Mouse (Mus musculus) hindbrain, embryonic 15.5 days (tissue): Measurements from ENCODE around the gene Cnih3. TPM values are rescaled to one million over a fixed set of nuclear protein-coding genes. Genes with fewer than 3 reads are reported as not detected.

ENCODE experiments used
- ATAC-seq: fragments of 200-750 bp; cut with Nextera tagmentation; 2 replicates; pipeline ENCODE4 v1.8.0; 2017; ENCODE audit warnings: low read depth, moderate number of reproducible peaks, moderate TSS enrichment; ENCODE audit not compliant: low FRiP score
- H3K27ac ChIP-seq: fragments of 300-500 bp; sonication (generic); replicated peaks from 2 replicates; pipeline ENCODE4 v1.5.1; 2015; ENCODE audit warnings: mild to moderate bottlenecking, inconsistent platforms
- H3K27me3 ChIP-seq: fragments of 300-500 bp; sonication (generic); 2 replicates; pipeline ENCODE4 v1.6.1; 2015; ENCODE audit warnings: control low read depth, inconsistent platforms
- H3K36me3 ChIP-seq: fragments of 300-500 bp; sonication (generic); 2 replicates; pipeline ENCODE4 v1.6.1; 2015; ENCODE audit warnings: control low read depth, inconsistent platforms
- H3K4me1 ChIP-seq: fragments of 300-500 bp; sonication (generic); replicated peaks from 2 replicates; pipeline ENCODE4 v1.6.1; 2015; ENCODE audit warnings: control low read depth, inconsistent platforms
- H3K4me2 ChIP-seq: fragments of 300-500 bp; sonication (generic); 2 replicates; pipeline ENCODE4 v1.6.1; 2015; ENCODE audit warnings: moderate library complexity, mild to moderate bottlenecking, inconsistent platforms
- H3K4me3 ChIP-seq: fragments of 300-500 bp; sonication (generic); 2 replicates; pipeline ENCODE4 v1.5.1; 2015; ENCODE audit warnings: mild to moderate bottlenecking, inconsistent platforms
- H3K9ac ChIP-seq: fragments of 300-500 bp; sonication (generic); 2 replicates; pipeline ENCODE4 v1.6.1; 2015; ENCODE audit warnings: inconsistent platforms
- H3K9me3 ChIP-seq: fragments of 300-500 bp; sonication (generic); 2 replicates; pipeline ENCODE4 v1.6.1; 2016; ENCODE audit warnings: control low read depth, inconsistent platforms
- WGBS: fragments of 180-500 bp; shearing (Covaris S2); methylation state at CpG from one replicate; pipeline ENCODE4 v1.1.7; 2015; 5-methylcytosine and 5-hydroxymethylcytosine counted together
- polyA plus RNA-seq: library from polyadenylated mRNA; unstranded; fragments of >200 nt; fragmentation: Nextera tagmentation; extraction: Ambion mirVana; gene quantifications from 2 replicates; pipeline ENCODE4 v1.2.1, GENCODE M21; 2015

The Cnih3 gene
- polyA plus RNA-seq: 13.3 and 14.1 TPM in 2 replicates

DNA sequence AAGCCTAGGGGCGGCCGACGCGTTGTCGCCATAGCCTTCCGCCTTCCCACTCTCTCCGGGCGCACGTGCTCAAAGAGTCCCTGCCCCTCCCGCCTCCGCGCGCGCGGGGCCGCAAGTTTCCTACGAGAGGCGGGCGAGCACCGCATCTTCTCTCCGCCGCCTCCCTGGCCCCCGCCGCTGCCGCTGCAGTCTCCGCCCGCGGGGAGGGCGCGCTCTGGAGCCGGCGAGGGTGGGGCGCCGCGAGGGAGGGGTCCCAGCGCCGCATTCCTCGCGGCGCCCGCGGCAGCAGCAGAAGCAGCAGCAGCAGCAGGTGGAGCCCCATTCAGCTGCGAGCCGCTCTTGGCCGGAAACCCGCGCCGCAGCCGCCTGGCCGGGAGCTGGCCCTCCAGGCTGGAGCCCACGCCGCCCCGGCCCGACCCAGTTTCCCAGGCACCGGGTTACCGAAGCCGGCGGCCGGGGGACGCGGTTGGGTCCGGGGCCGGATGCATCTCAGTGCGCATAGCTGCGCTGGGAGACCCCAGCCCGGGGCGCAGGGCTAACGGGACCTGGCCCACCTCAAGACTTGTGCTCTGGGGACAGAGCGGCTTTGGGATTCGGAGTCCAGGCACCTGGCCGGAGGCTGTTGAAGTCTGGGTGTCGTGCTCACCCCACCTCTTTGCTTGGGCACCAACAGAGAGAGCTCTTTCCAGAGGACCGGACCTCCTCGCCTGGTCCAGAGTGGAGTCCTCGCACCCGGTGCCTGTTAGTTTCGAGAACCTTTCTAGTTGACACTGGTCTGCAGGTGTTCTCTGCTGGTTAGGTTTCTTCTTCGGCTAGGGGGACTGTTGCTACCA, at the start of gene Cnih3:
Gene Cnih3, plus strand, starts transcription at position 262 of the 833 bp plus-strand sequence.
- Histone ChIP-seq H3K9ac (peak within 1 kb of the TSS; percentile 51), H3K27ac (no peak within 1 kb of the TSS), H3K36me3 (no peaks in the 10 kb centered on the region), H3K4me2 (peak within 1 kb of the TSS; percentile 99), H3K27me3 (peaks cover 27% of the 10 kb centered on the region), H3K4me3 (peak within 1 kb of the TSS; percentile 61), H3K4me1 (peaks cover 22% of the 10 kb centered on the region), H3K9me3 (no peaks in the 10 kb centered on the region)
- peak; percentile 71 for ATAC-seq
- whole genome bisulfite sequencing: under 1% methylated on average over 74 of the region's 78 CpGs

DNA sequence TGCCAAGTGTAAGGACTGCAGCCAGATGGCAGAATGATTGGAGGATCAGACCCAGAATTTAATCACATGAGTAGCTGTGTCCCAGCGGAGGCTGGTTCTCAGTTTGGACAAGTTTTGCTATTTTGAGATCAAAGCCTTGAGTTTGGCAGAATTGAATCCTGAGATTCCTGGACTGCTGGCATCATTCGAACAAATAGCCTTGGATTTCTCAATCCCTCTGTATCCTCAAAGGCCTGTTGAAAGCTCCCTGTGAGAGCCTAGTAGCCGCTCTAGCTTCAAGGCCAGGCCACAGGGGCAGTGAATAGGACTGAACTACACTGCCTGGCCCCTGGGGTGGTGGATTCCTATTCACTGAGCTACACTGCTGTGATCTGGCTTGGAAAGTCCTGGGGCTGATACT, 44.4 kb upstream of the Cnih3 start:
- H3K36me3 ChIP-seq: no peaks in the 10 kb centered on the region
- no peaks in the 10 kb centered on the region for H3K4me1 ChIP-seq
- H3K27ac ChIP-seq: no peak overlapping the region
- no peaks in the 10 kb centered on the region for H3K9me3 ChIP-seq
- no peak overlapping the region for H3K4me3 ChIP-seq
- H3K27me3 ChIP-seq: no peaks in the 10 kb centered on the region
- no peak for ATAC-seq
- 71% methylated on average over 3 of the region's 3 CpGs for WGBS
- no peak overlapping the region for H3K4me2 ChIP-seq
- H3K9ac ChIP-seq: no peak overlapping the region

DNA sequence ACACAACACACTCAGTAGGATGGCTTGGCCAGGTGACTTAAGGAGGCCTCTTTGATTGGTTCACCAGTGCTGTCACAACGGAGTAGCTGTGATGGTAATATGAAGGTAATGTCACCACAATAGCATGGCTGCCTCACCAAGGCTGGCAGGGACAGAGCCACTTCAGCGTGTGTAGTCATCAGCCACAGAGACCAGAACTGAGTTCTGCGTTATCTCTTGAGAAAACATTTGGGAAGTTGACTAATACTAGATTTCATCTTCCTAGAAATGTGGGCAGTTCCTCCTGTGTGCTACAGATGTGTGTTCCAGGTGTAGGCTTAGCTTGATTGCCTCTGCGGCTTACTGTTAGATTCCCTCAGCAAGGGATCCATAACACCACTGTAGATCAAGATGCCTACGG, 41.7 kb upstream of the Cnih3 start:
- WGBS: 86% methylated on average over 5 of the region's 5 CpGs
- no peak for ATAC-seq
- H3K36me3 ChIP-seq: no peaks in the 10 kb centered on the region
- H3K4me2 ChIP-seq: no peak overlapping the region
- H3K9me3 ChIP-seq: no peaks in the 10 kb centered on the region
- H3K27ac ChIP-seq: no peak overlapping the region
- no peak overlapping the region for H3K9ac ChIP-seq
- no peak overlapping the region for H3K4me3 ChIP-seq
- no peaks in the 10 kb centered on the region for H3K4me1 ChIP-seq
- H3K27me3 ChIP-seq: no peaks in the 10 kb centered on the region

DNA sequence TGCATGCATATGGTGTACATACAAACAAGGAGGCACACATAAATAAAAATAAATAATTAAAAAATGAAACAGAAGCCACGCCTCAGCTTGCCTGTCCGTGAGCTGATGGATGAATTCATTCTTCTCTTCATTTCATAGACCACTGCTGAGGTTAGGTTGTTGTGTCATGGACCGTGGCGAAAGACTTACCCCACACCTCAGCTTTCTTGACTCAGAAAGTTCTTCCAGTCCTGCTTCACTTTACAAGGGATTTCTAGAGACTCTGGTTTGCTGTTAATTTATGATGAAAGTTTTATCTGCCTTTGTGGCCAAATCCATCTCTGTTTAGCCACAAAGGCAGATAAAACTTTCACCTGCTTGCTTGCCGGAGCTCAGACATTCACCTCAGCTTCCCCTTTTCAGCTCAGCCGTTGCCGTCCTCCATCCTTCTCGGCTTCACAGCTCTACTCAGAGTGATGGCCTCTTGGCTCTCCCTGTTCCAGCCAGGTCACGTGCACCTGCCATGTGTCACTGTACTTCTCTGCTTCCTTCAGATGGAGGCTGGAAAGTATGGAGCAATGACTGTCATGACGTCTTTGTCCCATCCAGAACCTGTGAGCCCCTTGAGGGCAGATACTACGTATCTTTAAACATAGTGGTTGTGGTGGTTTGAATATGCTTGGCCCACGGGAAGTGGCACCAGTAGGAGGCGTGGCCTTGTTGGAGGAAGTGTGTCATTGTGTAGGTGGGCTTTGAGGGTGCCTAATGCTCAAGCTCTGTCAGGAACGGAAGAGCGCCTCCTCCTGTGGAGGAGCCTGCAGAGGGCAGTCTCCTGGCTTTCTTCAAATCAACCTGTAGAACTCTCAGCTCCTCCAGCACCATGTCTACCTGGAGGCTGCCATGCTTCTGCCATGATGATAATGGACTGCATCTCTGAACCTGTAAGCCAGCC, 40.0 kb upstream of the Cnih3 start:
- Histone ChIP-seq H3K4me2 (no peak overlapping the region), H3K27ac (no peak overlapping the region), H3K4me1 (no peaks in the 10 kb centered on the region), H3K36me3 (no peaks in the 10 kb centered on the region), H3K9me3 (no peaks in the 10 kb centered on the region), H3K9ac (no peak overlapping the region), H3K4me3 (no peak overlapping the region), H3K27me3 (no peaks in the 10 kb centered on the region)
- no peak for ATAC-seq
- 96% methylated on average over 15 of the region's 15 CpGs for WGBS

DNA sequence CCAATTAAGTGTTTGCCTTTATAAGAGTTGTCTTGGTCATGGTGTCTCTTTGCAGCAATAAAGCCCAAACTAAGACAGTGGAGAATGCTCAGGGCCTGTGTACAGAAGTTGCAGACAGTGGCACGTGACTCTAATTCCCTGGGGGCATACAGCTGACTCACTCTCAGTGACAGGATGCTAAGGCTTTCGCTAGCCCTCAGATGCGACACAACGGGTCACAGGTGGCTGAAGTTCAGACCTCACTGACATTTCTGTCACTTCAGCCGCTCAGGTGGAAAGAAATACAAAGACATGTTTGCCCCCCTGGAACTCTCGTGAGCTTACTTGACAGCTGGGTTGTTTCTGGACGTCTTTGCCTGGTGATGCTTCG, 39.4 kb upstream of the Cnih3 start:
- no peak overlapping the region for H3K4me3 ChIP-seq
- no peaks in the 10 kb centered on the region for H3K27me3 ChIP-seq
- H3K9ac ChIP-seq: no peak overlapping the region
- no peak overlapping the region for H3K4me2 ChIP-seq
- no peak for ATAC-seq
- WGBS: 86% methylated on average over 8 of the region's 8 CpGs
- no peaks in the 10 kb centered on the region for H3K4me1 ChIP-seq
- H3K27ac ChIP-seq: no peak overlapping the region
- no peaks in the 10 kb centered on the region for H3K36me3 ChIP-seq
- H3K9me3 ChIP-seq: no peaks in the 10 kb centered on the region

DNA sequence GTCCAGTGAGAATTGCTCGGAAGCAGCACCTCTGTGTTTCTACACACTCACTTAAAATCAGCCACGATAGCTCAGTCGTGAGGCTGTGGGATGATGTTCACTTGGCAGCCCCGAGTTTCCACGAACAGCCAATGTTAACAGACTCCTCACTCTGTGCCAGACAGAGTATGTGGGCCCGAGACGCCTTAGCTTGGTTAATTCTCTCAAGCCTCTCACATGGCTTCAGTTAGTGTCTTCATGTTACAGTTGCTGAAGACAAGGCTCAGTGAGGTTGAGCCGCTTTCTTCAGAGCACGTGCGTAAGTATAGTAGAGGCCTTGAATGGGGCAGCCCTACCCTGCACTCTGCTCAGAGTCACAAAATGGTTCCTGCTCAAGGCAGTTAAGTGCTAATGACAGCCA, 38.1 kb upstream of the Cnih3 start:
- H3K4me3 ChIP-seq: no peak overlapping the region
- no peaks in the 10 kb centered on the region for H3K36me3 ChIP-seq
- H3K27ac ChIP-seq: no peak overlapping the region
- no peaks in the 10 kb centered on the region for H3K4me1 ChIP-seq
- ATAC-seq: no peak
- 90% methylated on average over 10 of the region's 10 CpGs for WGBS
- H3K9ac ChIP-seq: no peak overlapping the region
- no peak overlapping the region for H3K4me2 ChIP-seq
- no peaks in the 10 kb centered on the region for H3K27me3 ChIP-seq
- H3K9me3 ChIP-seq: no peaks in the 10 kb centered on the region

DNA sequence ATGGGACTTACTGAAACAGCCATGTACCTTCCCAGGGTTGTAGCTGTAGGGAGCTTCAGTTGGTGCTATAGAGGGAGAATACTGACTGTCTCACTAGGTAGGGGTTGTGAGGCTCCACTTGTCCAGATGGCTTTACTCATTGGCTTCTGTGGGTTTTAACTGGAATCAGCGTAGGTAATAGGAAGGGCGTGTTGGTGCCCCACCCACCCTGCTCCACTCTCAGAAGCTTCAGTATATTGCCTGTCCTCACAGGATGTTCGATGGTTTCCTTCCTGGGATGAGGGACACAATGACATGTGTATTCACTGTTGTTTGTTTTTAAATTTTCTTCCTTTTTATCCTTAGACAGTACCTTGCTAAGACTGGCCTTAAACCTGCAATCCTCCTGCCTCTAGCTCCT, 37.1 kb upstream of the Cnih3 start:
- Histone ChIP-seq H3K36me3 (no peaks in the 10 kb centered on the region), H3K4me1 (no peaks in the 10 kb centered on the region), H3K9ac (no peak overlapping the region), H3K9me3 (no peaks in the 10 kb centered on the region), H3K27me3 (no peaks in the 10 kb centered on the region), H3K27ac (no peak overlapping the region), H3K4me2 (no peak overlapping the region), H3K4me3 (no peak overlapping the region)
- WGBS: 80% methylated on average over 3 of the region's 3 CpGs
- ATAC-seq: no peak

DNA sequence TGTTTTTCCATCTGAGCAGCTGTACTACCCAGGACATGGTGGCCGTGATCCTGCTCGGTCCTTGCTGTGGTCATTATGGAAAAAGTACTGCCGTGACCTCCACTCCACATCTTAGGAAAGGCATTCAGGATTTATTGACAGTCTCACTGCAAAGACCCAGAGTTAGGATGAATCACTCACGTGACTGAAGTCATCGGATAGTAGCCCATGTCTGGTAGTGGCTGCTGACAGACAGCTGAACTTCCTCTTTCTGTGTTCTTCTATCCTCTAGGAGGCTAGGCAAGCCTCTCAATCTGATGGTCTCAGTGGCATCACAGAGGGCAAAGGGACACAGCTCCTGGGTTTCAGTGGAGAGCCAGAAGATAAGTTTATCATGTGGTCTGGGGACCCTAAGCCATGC, 35.9 kb upstream of the Cnih3 start:
- no peak overlapping the region for H3K9ac ChIP-seq
- no peak for ATAC-seq

DNA sequence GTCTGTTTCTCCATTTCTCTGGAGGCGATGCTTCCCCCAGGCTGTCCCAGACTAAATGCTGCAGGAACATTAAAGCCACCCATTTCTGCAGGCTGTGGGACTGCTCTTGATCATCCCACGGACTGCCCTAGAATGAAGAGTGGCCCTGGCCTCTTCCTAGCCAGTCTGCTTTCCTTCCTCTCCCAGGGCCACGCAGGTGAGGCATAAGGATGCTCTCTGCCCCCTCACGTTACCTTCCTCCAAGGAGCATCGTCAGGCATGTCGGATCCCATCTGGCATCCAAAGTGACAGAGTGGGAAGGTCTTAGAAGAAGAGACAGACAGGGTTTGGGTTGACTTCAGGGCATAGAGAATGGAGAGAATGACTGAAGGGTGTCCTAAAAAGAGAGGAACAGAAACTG, 33.0 kb upstream of the Cnih3 start:
- H3K9ac ChIP-seq: no peak overlapping the region
- no peak overlapping the region for H3K4me3 ChIP-seq
- ATAC-seq: no peak
- no peak overlapping the region for H3K4me2 ChIP-seq
- no peaks in the 10 kb centered on the region for H3K4me1 ChIP-seq
- H3K27ac ChIP-seq: no peak overlapping the region
- H3K27me3 ChIP-seq: no peaks in the 10 kb centered on the region
- H3K9me3 ChIP-seq: no peaks in the 10 kb centered on the region
- H3K36me3 ChIP-seq: no peaks in the 10 kb centered on the region
- WGBS: 84% methylated on average over 6 of the region's 6 CpGs

More for the DNA sequence above, 35.9 kb upstream of the Cnih3 start:
- no peaks in the 10 kb centered on the region for H3K27me3 ChIP-seq
- no peaks in the 10 kb centered on the region for H3K4me1 ChIP-seq
- H3K36me3 ChIP-seq: no peaks in the 10 kb centered on the region
- H3K27ac ChIP-seq: no peak overlapping the region
- WGBS: 90% methylated on average over 5 of the region's 5 CpGs
- H3K9me3 ChIP-seq: no peaks in the 10 kb centered on the region
- H3K4me2 ChIP-seq: no peak overlapping the region
- no peak overlapping the region for H3K4me3 ChIP-seq

DNA sequence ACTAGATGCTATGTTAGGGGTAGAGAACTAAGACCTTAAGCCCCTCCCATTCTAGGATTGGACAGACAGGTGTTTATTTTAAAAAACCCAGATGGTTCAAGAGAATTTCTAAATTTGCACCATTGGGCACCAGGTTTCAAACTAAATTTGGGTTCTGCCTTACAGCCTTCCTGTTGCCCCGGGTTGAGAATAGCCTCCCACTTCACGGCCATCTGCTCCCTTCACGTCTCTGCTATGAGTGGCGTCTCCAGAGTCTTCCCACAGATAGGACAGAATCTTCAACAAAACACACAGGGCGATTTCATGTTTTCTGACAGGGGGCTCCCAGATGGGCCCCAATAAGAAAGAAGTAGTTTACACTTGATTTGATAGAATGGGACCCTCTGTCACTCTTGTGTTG, 31.3 kb upstream of the Cnih3 start:
- ATAC-seq: no peak
- WGBS: 96% methylated on average over 5 of the region's 5 CpGs
- Histone ChIP-seq H3K4me3 (no peak overlapping the region), H3K4me1 (no peaks in the 10 kb centered on the region), H3K9ac (no peak overlapping the region), H3K27me3 (no peaks in the 10 kb centered on the region), H3K27ac (no peak overlapping the region), H3K36me3 (no peaks in the 10 kb centered on the region), H3K4me2 (no peak overlapping the region), H3K9me3 (no peaks in the 10 kb centered on the region)

DNA sequence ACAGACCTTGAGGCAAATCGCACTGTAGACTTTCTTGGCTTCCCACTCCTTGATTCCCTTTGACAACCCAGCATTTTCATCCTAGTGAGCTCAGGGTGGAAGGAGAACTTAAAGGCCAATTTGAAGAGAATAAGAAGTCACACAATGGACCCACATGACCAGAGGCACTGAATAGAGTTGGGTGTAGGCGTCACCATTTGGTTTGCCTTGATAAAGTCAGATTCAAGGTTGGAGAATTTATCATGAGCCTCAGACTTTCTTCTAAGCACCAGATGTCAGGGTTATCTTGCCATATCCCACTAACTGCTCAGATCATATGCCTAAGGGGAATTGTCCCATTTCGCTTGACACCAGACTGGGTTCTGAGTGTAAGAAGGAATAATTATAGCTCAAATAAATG, 29.3 kb upstream of the Cnih3 start:
- no peak overlapping the region for H3K4me2 ChIP-seq
- 92% methylated on average over 3 of the region's 3 CpGs for WGBS
- no peaks in the 10 kb centered on the region for H3K27me3 ChIP-seq
- no peak overlapping the region for H3K27ac ChIP-seq
- no peaks in the 10 kb centered on the region for H3K9me3 ChIP-seq
- ATAC-seq: no peak
- no peaks in the 10 kb centered on the region for H3K36me3 ChIP-seq
- no peaks in the 10 kb centered on the region for H3K4me1 ChIP-seq
- H3K9ac ChIP-seq: no peak overlapping the region
- H3K4me3 ChIP-seq: no peak overlapping the region

DNA sequence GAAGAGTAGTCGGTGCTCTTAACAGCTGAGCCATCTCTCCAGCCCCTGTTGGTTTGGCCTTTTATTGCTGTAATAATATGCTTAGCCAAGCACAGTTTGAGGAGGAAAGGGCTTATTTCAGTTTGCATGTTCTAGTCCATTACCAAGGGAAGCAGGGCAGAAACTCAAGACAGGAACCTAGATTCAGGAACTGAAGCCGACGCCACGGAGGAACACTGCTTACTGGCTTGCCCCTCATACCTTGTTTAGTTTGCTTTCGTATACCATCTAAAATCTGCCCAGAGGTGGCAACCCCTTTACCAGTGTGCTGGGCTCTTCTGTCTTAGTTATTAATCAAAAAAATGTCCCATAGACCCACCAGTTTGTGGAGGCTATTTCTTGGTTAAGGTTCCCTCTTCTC, 25.3 kb upstream of the Cnih3 start:
- WGBS: over 99% methylated on average over 5 of the region's 5 CpGs

More for the DNA sequence above, 25.3 kb upstream of the Cnih3 start:
- no peak overlapping the region for H3K4me3 ChIP-seq
- no peak overlapping the region for H3K9ac ChIP-seq
- H3K9me3 ChIP-seq: no peaks in the 10 kb centered on the region
- no peak overlapping the region for H3K27ac ChIP-seq
- no peak overlapping the region for H3K4me2 ChIP-seq
- H3K27me3 ChIP-seq: no peaks in the 10 kb centered on the region
- no peaks in the 10 kb centered on the region for H3K4me1 ChIP-seq
- ATAC-seq: no peak
- no peaks in the 10 kb centered on the region for H3K36me3 ChIP-seq
